In the genomic region with DNA sequence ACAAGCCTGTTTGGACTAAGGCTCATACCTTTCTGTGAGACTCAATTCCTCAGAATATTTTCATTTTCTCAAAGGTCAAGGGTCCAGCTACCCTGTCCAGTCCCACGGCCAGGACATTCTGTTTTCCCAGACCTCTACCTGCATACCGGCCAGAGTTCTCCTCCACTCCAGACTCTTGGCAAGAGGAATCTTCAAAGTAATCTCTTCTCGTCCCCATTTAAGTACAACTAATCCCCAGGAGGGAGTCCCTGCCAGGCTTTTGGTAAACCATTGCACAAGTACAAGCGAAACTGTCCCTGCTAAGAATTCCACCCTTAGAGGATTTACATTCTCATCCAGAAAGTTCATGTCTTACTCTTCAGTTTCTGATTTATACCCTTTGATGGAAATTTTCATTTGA, we compare ENCODE assay signal across 13 mouse cellular contexts.
DNase-seq lines count a peak whose midpoint lies in the region; ATAC-seq and TF ChIP-seq lines count a peak whose summit lies in the region.
"Had no signal": no experiment of that assay in that cellular context is flagged by ENCODE, and none has a peak within 500 bp of the region (broad histone marks: within the 10 kb centered on the region; RNA-seq: fewer than 3 reads in every experiment).

No protein-coding gene starts in this region.

- ATAC-seq in liver, postnatal 0 days = no peak
- no peak for ATAC-seq in liver, embryonic 12.5 days
- ATAC-seq in neural tube, embryonic 15.5 days (ENCODE audit: low FRiP score) = no peak

- TF ChIP-seq CTCF in liver, postnatal 0 days (IDR thresholded peaks at IDR 0.05; ENCODE audit: low read depth) = no peak

- H3K27ac ChIP-seq in liver, postnatal 0 days (ENCODE audit: low read depth) = 0 out of 2 replicates have a peak overlapping the region, but pooled peaks have one; percentile 29
- no peak overlapping the region for H3K27ac ChIP-seq in liver, embryonic 12.5 days
- H3K27ac ChIP-seq in neural tube, embryonic 15.5 days (replicated peaks) = peak overlapping the region; percentile 54
- H3K27ac ChIP-seq: limb, embryonic 12.5 days had no signal

- H3K27me3 ChIP-seq in liver, postnatal 0 days (ENCODE audit: insufficient read depth, low read length) = no peaks in the 10 kb centered on the region
- no peaks in the 10 kb centered on the region for H3K27me3 ChIP-seq in liver, embryonic 12.5 days (replicated peaks)
- H3K27me3 ChIP-seq in neural tube, embryonic 15.5 days (replicated peaks) = no peaks in the 10 kb centered on the region
- H3K27me3 ChIP-seq: limb, embryonic 12.5 days had no signal

- H3K9me3 ChIP-seq in liver, postnatal 0 days (ENCODE audit: low read length) = no peaks in the 10 kb centered on the region
- H3K9me3 ChIP-seq in liver, embryonic 12.5 days (replicated peaks) = no peaks in the 10 kb centered on the region
- H3K9me3 ChIP-seq in neural tube, embryonic 15.5 days (replicated peaks) = no peaks in the 10 kb centered on the region
- H3K9me3 ChIP-seq: limb, embryonic 12.5 days had no signal

- no peak overlapping the region for H3K4me2 ChIP-seq in liver, postnatal 0 days (ENCODE audit: low read depth, low read length)
- H3K4me2 ChIP-seq in liver, embryonic 12.5 days = no peak overlapping the region
- H3K4me2 ChIP-seq in neural tube, embryonic 15.5 days = no peak overlapping the region
- H3K4me2 ChIP-seq: limb, embryonic 12.5 days had no signal

- 73% methylated on average over 4 of the region's 4 CpGs for WGBS in liver, postnatal 0 days (ENCODE audit: insufficient replicate concordance)
- 58% methylated on average over 4 of the region's 4 CpGs for WGBS in liver, embryonic 12.5 days (ENCODE audit: insufficient replicate concordance)
- WGBS in neural tube, embryonic 15.5 days = 62% methylated on average over 4 of the region's 4 CpGs

- peak; percentile 38 for DNase-seq in gastrocnemius, adult 18-20 months (ENCODE audit: low spot score)
- no peak for DNase-seq in gastrocnemius, postnatal 4 days (ENCODE audit: low spot score in 2 of 2)
- no peak for DNase-seq in liver, postnatal 0 days
- peak; percentile 65 for DNase-seq in gastrocnemius, postnatal 25 days
- no peak for DNase-seq in cerebellum, adult 18-20 months
- no peak for DNase-seq in left cerebral cortex, postnatal 10 days (ENCODE audit: extremely low spot score in 1 of 2, low spot score in 2 of 2)
- DNase-seq: adrenal gland, adult 2 months; heart, postnatal 10 days; right cerebral cortex, postnatal 14 days; thymus, postnatal 25 days had no signal

- TF ChIP-seq EP300 in liver, postnatal 0 days (IDR thresholded peaks at IDR 0.05; ENCODE audit: low read depth) = no peak

- H3K4me1 ChIP-seq in liver, postnatal 0 days (ENCODE audit: insufficient read depth) = no peaks in the 10 kb centered on the region
- H3K4me1 ChIP-seq in liver, embryonic 12.5 days = no peaks in the 10 kb centered on the region
- peaks cover 15% of the 10 kb centered on the region; the same call in 1 of the 2 replicates for H3K4me1 ChIP-seq in neural tube, embryonic 15.5 days
- H3K4me1 ChIP-seq: limb, embryonic 12.5 days had no signal

- H3K36me3 ChIP-seq in liver, postnatal 0 days (replicated peaks; ENCODE audit: insufficient read depth, low read length) = no peaks in the 10 kb centered on the region
- no peaks in the 10 kb centered on the region for H3K36me3 ChIP-seq in liver, embryonic 12.5 days
- H3K36me3 ChIP-seq in neural tube, embryonic 15.5 days = no peaks in the 10 kb centered on the region
- H3K36me3 ChIP-seq: limb, embryonic 12.5 days had no signal

- intact Hi-C loops in left cerebral cortex, postnatal 10 days (cut with DNase I) = no loop called here

- no peak overlapping the region for H3K4me3 ChIP-seq in liver, postnatal 0 days (ENCODE audit: low read depth, low read length)
- no peak overlapping the region for H3K4me3 ChIP-seq in liver, embryonic 12.5 days
- no peak overlapping the region for H3K4me3 ChIP-seq in neural tube, embryonic 15.5 days (replicated peaks)
- H3K4me3 ChIP-seq: limb, embryonic 12.5 days had no signal

- H3K9ac ChIP-seq in liver, postnatal 0 days (replicated peaks) = no peak overlapping the region
- H3K9ac ChIP-seq in liver, embryonic 12.5 days = no peak overlapping the region
- H3K9ac ChIP-seq in neural tube, embryonic 15.5 days (replicated peaks) = no peak overlapping the region
- H3K9ac ChIP-seq: limb, embryonic 12.5 days had no signal

Comparison
In these comparisons a context has a peak if more than half of its experiments do, and no peak if none do; other contexts are left out.
1. DNase-seq: peak in gastrocnemius, adult 18-20 months (single experiment) and gastrocnemius, postnatal 25 days (single experiment); none in gastrocnemius, postnatal 4 days (0 of 2), liver, postnatal 0 days (single experiment), cerebellum, adult 18-20 months (0 of 2) and left cerebral cortex, postnatal 10 days (0 of 2).